Mouse (Mus musculus) kidney, adult 2 months (tissue): ENCODE data around the gene Acbd7. TPM values are rescaled to one million over a fixed set of nuclear protein-coding genes. Genes with fewer than 3 reads are reported as not detected.

ENCODE experiments used
- DNase-seq: peaks from one replicate; pipeline ENCODE4 v3.0.0; 2021
- H3K27ac ChIP-seq: fragments of 200-500 bp; 2 replicates; pipeline ENCODE4 v1.5.1; 2012; ENCODE audit warnings: low read depth, low read length, control low read depth, inconsistent platforms; ENCODE audit not compliant: insufficient read depth
- H3K27me3 ChIP-seq: fragments of 200-500 bp; replicated peaks from 2 replicates; pipeline ENCODE4 v1.6.1; 2012; ENCODE audit warnings: mild to moderate bottlenecking, moderate library complexity, low read length, inconsistent platforms; ENCODE audit not compliant: control insufficient read depth, insufficient read depth
- H3K36me3 ChIP-seq: fragments of 200-500 bp; 2 replicates; pipeline ENCODE4 v1.6.1; 2012; ENCODE audit warnings: mild to moderate bottlenecking, moderate library complexity, low read length, inconsistent platforms; ENCODE audit not compliant: control insufficient read depth, insufficient read depth
- H3K4me1 ChIP-seq: fragments of 200-500 bp; 2 replicates; pipeline ENCODE4 v1.6.1; 2011; ENCODE audit warnings: low read length; ENCODE audit not compliant: control insufficient read depth, insufficient read depth
- H3K4me3 ChIP-seq: fragments of 200-500 bp; 2 replicates; pipeline ENCODE4 v1.5.1; 2011; ENCODE audit warnings: mild to moderate bottlenecking, low read depth, low read length, control low read depth; ENCODE audit not compliant: insufficient read depth
- CTCF ChIP-seq: fragments of 200-500 bp; conservative IDR thresholded peaks from 2 replicates; pipeline ENCODE4 v1.5.1; 2011; ENCODE audit warnings: low read depth, mild to moderate bottlenecking, control low read depth, low read length, moderate library complexity, mixed read lengths; ENCODE audit not compliant: insufficient read depth, insufficient read length
- POLR2A ChIP-seq: fragments of 200-500 bp; IDR thresholded peaks from one replicate; pipeline ENCODE4 v1.6.1; 2011; ENCODE audit warnings: low read depth, low read length, control low read depth
- WGBS: fragments of 180-500 bp; shearing (Covaris S2); methylation state at CpG from one replicate; pipeline ENCODE4 v1.1.7; 2018; 5-methylcytosine and 5-hydroxymethylcytosine counted together
- polyA plus RNA-seq: library from polyadenylated mRNA; depleted of rRNA; stranded (reverse); fragments of >200 nt; gene quantifications from 2 replicates; pipeline ENCODE4 v1.2.3, GENCODE M21; 2012

Gene Acbd7
- polyA plus RNA-seq, 1 experiment, result not detected

DNA sequence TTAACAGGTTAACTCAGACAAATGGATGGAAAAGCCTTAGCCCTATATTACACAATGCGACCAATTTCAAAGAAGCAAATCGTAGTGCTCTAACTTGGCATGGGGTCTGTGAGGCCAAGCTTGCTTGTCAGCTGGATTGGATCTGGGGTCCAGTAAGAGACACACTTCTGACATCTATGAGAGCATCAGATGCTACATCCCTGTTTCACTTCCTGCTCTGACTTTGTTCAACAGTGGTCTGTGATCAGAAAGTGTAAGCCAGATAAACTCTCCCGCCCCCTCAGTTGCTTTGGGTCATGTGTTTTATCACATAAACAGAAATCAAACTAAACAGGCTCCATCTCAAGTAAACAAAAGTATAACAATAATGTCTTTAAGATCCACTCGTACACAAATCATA, 12.5 kb downstream of the Acbd7 start:
- 81% methylated on average over 4 of the region's 4 CpGs for WGBS
- Histone ChIP-seq H3K36me3 (no peaks in the 10 kb centered on the region), H3K27ac (no peak overlapping the region), H3K4me3 (no peak overlapping the region), H3K27me3 (no peaks in the 10 kb centered on the region), H3K4me1 (no peaks in the 10 kb centered on the region)
- no peak for DNase-seq
- TF ChIP-seq POLR2A, result no peak
- no peak for TF ChIP-seq CTCF

DNA sequence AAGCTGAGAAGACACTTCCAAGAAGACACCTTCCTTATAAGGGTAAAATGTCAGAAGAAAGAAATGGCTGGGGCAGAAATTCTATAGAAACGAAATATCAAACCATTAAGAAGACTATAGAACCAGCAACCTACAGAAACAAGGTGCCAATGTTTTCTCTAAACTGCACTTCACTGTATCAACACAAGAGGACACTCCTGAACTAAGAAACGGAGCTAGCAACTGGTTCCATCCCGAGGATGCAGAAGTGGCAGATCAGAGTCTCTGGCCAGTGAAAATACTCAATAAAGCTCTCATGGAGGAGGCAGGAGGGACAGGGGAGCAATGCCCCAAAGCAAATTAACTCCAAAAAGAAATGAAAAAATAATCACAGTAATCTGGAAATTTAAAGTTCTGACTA, 13.0 kb downstream of the Acbd7 start:
- no peak for TF ChIP-seq POLR2A
- TF ChIP-seq CTCF, result peak; percentile 62
- H3K27ac ChIP-seq, result no peak overlapping the region
- no peaks in the 10 kb centered on the region for H3K27me3 ChIP-seq
- H3K4me1 ChIP-seq, result no peaks in the 10 kb centered on the region
- no peaks in the 10 kb centered on the region for H3K36me3 ChIP-seq
- DNase-seq, result peak; percentile 35
- H3K4me3 ChIP-seq, result no peak overlapping the region
- 14% methylated on average over 3 of the region's 3 CpGs for WGBS

DNA sequence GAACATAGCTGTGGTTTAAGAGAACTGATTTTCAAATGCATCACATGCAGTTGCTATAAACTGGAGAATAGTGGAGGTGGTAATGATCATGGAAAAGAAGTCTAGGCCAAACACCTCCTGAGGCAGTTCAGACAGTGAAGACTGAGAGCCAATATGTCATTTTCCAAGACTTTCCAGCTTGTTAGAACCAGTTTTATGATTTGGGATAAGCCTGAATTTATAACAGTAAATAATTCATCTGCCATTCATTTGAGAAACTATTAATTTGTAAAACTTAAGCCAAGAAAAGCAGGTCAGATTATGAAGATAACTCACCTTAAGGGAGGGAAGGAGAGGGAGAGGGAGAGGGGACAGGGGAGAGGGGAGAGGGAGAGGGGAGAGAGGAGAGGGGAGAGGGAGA, 17.2 kb downstream of the Acbd7 start:
- TF ChIP-seq CTCF (no peak), POLR2A (no peak)
- H3K4me1 ChIP-seq, result no peaks in the 10 kb centered on the region
- H3K27me3 ChIP-seq, result no peaks in the 10 kb centered on the region
- H3K4me3 ChIP-seq, result no peak overlapping the region
- no peak for DNase-seq
- H3K27ac ChIP-seq, result no peak overlapping the region
- no peaks in the 10 kb centered on the region for H3K36me3 ChIP-seq

DNA sequence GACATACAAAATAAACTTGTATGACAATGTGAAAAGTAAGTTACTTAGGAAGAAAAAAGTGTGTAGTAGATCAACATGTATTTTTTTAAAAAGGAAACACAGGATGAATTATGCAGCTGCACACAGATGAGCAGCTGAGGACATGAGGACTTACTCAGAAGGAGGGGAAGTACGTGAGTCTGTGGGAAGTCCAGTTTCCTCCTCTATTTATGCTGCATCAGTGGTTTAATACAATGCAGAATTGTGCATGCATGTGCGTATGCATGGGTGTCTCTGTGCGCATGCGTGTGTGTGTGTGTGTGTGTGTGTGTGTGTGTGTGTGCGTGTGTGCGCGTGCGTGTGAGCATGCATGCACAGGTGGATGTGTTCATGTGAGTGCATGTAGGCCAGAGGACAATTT, 19.8 kb downstream of the Acbd7 start:
- H3K27ac ChIP-seq, result no peak overlapping the region
- 89% methylated on average over 8 of the region's 8 CpGs for WGBS
- DNase-seq, result no peak
- no peaks in the 10 kb centered on the region for H3K27me3 ChIP-seq
- TF ChIP-seq POLR2A (no peak), CTCF (no peak)
- no peaks in the 10 kb centered on the region for H3K4me1 ChIP-seq
- H3K4me3 ChIP-seq, result no peak overlapping the region
- H3K36me3 ChIP-seq, result no peaks in the 10 kb centered on the region

DNA sequence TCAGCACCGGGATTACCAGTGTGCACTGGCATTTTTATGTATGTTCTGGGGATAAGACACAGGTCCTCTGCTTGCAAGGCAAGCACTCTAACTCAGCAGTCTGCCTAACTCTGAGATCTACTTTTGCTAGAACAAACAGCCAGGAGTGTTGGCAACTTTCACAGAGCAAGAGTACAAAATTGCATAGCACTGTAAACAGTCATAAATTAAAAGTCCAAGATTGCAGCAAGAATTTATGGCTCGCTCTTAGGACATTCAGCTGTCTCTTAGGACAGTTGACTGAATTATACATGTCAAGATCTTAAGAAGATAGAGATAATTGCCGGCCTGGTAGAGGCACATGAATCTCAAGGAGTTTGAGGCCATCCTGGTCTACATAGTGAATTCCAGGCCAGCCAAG, 20.3 kb downstream of the Acbd7 start:
- H3K4me3 ChIP-seq, result no peak overlapping the region
- no peaks in the 10 kb centered on the region for H3K4me1 ChIP-seq
- no peak overlapping the region for H3K27ac ChIP-seq
- 53% methylated on average over 3 of the region's 3 CpGs for whole genome bisulfite sequencing
- no peaks in the 10 kb centered on the region for H3K27me3 ChIP-seq
- no peaks in the 10 kb centered on the region for H3K36me3 ChIP-seq
- DNase-seq, result no peak
- TF ChIP-seq CTCF (no peak), POLR2A (no peak)

DNA sequence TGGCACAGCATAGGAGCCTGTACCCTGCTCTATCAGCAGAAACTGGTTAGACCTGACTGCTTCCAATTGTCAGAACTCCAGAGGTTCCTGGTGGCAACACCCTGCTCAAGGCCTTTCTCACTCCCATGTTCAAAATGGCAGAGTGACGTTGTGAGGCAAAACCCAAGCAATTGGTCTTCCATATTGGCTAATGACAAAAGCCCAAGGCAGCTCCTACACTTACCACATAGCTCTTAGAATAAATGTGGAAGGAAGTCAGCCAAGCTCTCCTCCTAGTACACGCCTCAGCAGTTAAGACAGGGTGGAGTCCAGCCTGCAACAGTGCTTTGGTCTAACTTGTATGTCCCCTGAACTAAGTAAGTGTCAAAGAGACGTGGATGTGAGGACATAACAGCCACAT, 21.9 kb downstream of the Acbd7 start:
- no peaks in the 10 kb centered on the region for H3K4me1 ChIP-seq
- 65% methylated on average over 3 of the region's 3 CpGs for WGBS
- TF ChIP-seq CTCF (no peak), POLR2A (no peak)
- no peak for DNase-seq
- no peak overlapping the region for H3K27ac ChIP-seq
- H3K27me3 ChIP-seq, result no peaks in the 10 kb centered on the region
- H3K36me3 ChIP-seq, result no peaks in the 10 kb centered on the region
- no peak overlapping the region for H3K4me3 ChIP-seq

DNA sequence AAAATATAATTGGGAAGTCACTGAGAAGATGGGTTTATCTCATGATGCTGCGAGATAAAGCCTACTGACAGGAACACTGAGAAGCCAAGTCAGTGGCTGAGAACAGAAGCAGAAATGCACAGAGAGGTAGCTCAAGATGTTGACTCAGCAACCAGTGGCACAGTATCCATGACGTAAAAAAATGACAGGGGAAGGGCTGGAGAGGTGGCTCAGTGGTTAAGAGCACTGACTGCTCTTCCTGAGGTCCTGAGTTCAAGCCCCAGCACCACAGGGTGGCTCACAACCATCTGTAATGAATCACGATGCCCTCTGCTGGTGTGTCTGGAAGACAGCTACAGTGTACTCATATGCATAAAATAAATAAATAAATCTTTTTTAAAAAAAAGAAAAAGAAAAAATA, 25.1 kb downstream of the Acbd7 start:
- no peaks in the 10 kb centered on the region for H3K36me3 ChIP-seq

DNA sequence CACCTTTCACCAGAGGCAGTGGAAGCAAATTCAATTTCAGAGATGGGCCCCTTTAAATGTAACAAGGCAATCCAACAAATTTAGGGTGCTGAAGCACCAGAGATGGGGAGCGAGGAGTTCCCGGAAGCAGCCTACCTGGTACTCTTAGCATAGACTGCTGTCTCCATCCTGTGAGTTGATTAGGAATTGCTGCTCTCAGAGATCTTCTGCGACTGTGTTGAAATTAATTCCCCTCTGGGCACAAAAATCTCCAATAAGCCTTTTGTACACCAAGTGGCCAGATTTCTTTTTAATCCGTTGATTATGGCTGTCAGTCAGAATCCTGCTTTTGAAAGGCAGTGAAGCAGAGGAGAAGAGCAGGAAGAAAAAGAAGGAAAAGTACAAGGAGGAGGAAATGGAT, 29.2 kb downstream of the Acbd7 start:
- Histone ChIP-seq H3K36me3 (no peaks in the 10 kb centered on the region), H3K27ac (no peak overlapping the region), H3K4me3 (no peak overlapping the region), H3K4me1 (no peaks in the 10 kb centered on the region), H3K27me3 (no peaks in the 10 kb centered on the region; the same call in 1 of the 2 replicates)
- no peak for DNase-seq
- TF ChIP-seq POLR2A (no peak), CTCF (no peak)
- 64% methylated on average over 4 of the region's 4 CpGs for WGBS

More for the DNA sequence above, 25.1 kb downstream of the Acbd7 start:
- 78% methylated on average over 3 of the region's 3 CpGs for WGBS
- Histone ChIP-seq H3K4me3 (no peak overlapping the region), H3K27ac (no peak overlapping the region), H3K27me3 (no peaks in the 10 kb centered on the region; the same call in 1 of the 2 replicates), H3K4me1 (no peaks in the 10 kb centered on the region)
- TF ChIP-seq CTCF (no peak), POLR2A (no peak)
- DNase-seq, result no peak
